Mouse (Mus musculus) brain, embryonic 14.5 days (tissue): ENCODE measurements around the gene Usp22. TPM values are rescaled to one million over a fixed set of nuclear protein-coding genes. Genes with fewer than 3 reads are reported as not detected.

ENCODE experiments used
- DNase-seq: peaks from one replicate; pipeline ENCODE4 v3.0.0-alpha.2; 2011; ENCODE audit warnings: low read depth
- CTCF ChIP-seq: fragments of 200-500 bp; IDR thresholded peaks from 2 replicates; pipeline ENCODE4 v1.5.1; 2012; ENCODE audit warnings: inconsistent platforms, mild to moderate bottlenecking, moderate library complexity, borderline replicate concordance; ENCODE audit not compliant: insufficient read depth, insufficient read length; ENCODE audit errors: extremely low read depth
- POLR2A ChIP-seq: fragments of 200-500 bp; IDR thresholded peaks from 2 replicates; pipeline ENCODE4 v1.6.1; 2012; ENCODE audit warnings: mild to moderate bottlenecking, inconsistent platforms, borderline replicate concordance; ENCODE audit not compliant: poor library complexity, insufficient read depth, insufficient read length, severe bottlenecking; ENCODE audit errors: extremely low read depth
- polyA plus RNA-seq: library from polyadenylated mRNA; depleted of rRNA; stranded (reverse); fragments of >200 nt; gene quantifications from 2 replicates; pipeline ENCODE4 v1.2.3, GENCODE M21; 2012; rRNA removed

Gene Usp22
- polyA plus RNA-seq, 1 experiment = 370 TPM

- peak; percentile 18 for DNase-seq
- no peak for TF ChIP-seq CTCF
- no peak for TF ChIP-seq POLR2A
Measured at GRCm38 (mm10) chr11:61102397-61103339, 72.2 kb downstream of the Usp22 start.

Other genes with a start within 250 kb of the Usp22 start
- gene Map2k3, start 243.0 kb downstream of the Usp22 start, polyA plus RNA-seq = 14.7 and 17.3 TPM in 2 replicates
- gene Kcnj12, start 152.5 kb downstream of the Usp22 start, polyA plus RNA-seq = 4.4 and 7.3 TPM in 2 replicates
- 1.3 and 1.6 TPM in 2 replicates for gene Tnfrsf13b, start 48.3 kb downstream of the Usp22 start, polyA plus RNA-seq
- gene Aldh3a1, start 32.5 kb upstream of the Usp22 start, polyA plus RNA-seq = 0.08 TPM in 1 of 2 replicates, not detected in the other
- 29.0 and 29.4 TPM in 2 replicates for gene Aldh3a2, start 92.4 kb upstream of the Usp22 start, polyA plus RNA-seq
- not detected in 2 replicates for gene Slc47a2, start 167.8 kb upstream of the Usp22 start, polyA plus RNA-seq
- gene Slc47a1, start 203.3 kb upstream of the Usp22 start, polyA plus RNA-seq = 0.10 and 0.18 TPM in 2 replicates